Mouse (Mus musculus) liver, embryonic 11.5 days (tissue): ENCODE data around the gene Oaz1. TPM values are rescaled to one million over a fixed set of nuclear protein-coding genes. Genes with fewer than 3 reads are reported as not detected.

Source experiments
- ATAC-seq: fragments of 200-750 bp; cut with Nextera tagmentation; replicated peaks from 2 replicates; pipeline ENCODE4 v1.8.0; 2017; ENCODE audit warnings: moderate number of reproducible peaks, mild to moderate bottlenecking, moderate TSS enrichment, moderate library complexity; ENCODE audit not compliant: low FRiP score
- DNase-seq: peaks from one replicate; pipeline ENCODE4 v3.0.0-alpha.2; 2017; ENCODE audit warnings: low spot score
- H3K27ac ChIP-seq: fragments of 300-500 bp; sonication (generic); 2 replicates; pipeline ENCODE4 v1.5.1; 2014; ENCODE audit warnings: mild to moderate bottlenecking, low read depth, low read length, control low read depth
- H3K27me3 ChIP-seq: fragments of 300-500 bp; sonication (generic); replicated peaks from 2 replicates; pipeline ENCODE4 v1.6.1; 2014; ENCODE audit warnings: low read length, mixed read lengths; ENCODE audit not compliant: control insufficient read depth, insufficient read depth
- H3K36me3 ChIP-seq: fragments of 300-500 bp; sonication (generic); 2 replicates; pipeline ENCODE4 v1.6.1; 2014; ENCODE audit warnings: mild to moderate bottlenecking, low read length, moderate library complexity, mixed read lengths; ENCODE audit not compliant: control insufficient read depth, insufficient read depth
- H3K4me1 ChIP-seq: fragments of 300-500 bp; sonication (generic); replicated peaks from 2 replicates; pipeline ENCODE4 v1.6.1; 2014; ENCODE audit warnings: low read length, mixed read lengths; ENCODE audit not compliant: control insufficient read depth, insufficient read depth
- H3K4me2 ChIP-seq: fragments of 300-500 bp; sonication (generic); 2 replicates; pipeline ENCODE4 v1.6.1; 2014; ENCODE audit warnings: mild to moderate bottlenecking, control low read depth, moderate library complexity
- H3K4me3 ChIP-seq: fragments of 300-500 bp; sonication (generic); 2 replicates; pipeline ENCODE4 v1.5.1; 2014; ENCODE audit warnings: low read depth, low read length, control low read depth
- H3K9ac ChIP-seq: fragments of 300-500 bp; sonication (generic); 2 replicates; pipeline ENCODE4 v1.6.1; 2014; ENCODE audit warnings: low read depth, low read length, control low read depth
- H3K9me3 ChIP-seq: fragments of 300-500 bp; sonication (generic); 2 replicates; pipeline ENCODE4 v1.6.1; 2016; ENCODE audit warnings: low read length, inconsistent platforms, mixed read lengths; ENCODE audit not compliant: control insufficient read depth
- WGBS: fragments of 180-500 bp; shearing (Covaris S2); extraction: QIAGEN DNeasy Blood & Tissue Kit; methylation state at CpG from one replicate; pipeline ENCODE4 v1.1.7; 2014; 5-methylcytosine and 5-hydroxymethylcytosine counted together
- polyA plus RNA-seq: library from polyadenylated mRNA; unstranded; fragments of >200 nt; fragmentation: Nextera tagmentation; extraction: Ambion mirVana; gene quantifications from 2 replicates; pipeline ENCODE4 v1.2.1, GENCODE M21; 2014

The Oaz1 gene
- polyA plus RNA-seq, 1 experiment from 2014 or later: 1,800 TPM

DNA sequence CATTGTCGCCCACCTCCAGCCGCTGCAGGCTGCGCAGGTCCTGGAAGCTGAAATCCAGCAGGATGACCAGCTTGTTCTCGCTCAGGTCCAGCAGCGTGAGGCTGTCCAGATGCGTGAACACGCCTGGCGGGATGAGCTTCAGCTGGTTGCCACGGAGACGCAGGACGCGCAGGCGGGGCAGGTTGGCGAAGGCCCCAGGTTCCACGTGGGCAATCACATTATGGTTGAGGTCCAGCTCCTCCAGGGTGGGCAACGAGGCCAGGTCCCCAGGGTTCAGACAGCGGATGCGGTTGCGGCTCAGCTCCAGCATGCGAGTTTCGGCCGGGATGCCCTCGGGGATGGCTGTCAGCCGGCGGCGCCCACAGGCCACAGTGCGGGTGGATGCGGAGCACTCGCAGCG, 9.2 kb downstream of the Oaz1 start:
- no peaks in the 10 kb centered on the region for H3K9me3 ChIP-seq
- ATAC-seq (no peak), DNase-seq (no peak)
- peaks cover 12% of the 10 kb centered on the region for H3K4me1 ChIP-seq
- H3K9ac ChIP-seq: 0 out of 2 replicates have a peak overlapping the region, but pooled peaks have one; percentile 34
- 48% methylated on average over 30 of the region's 30 CpGs for WGBS
- H3K4me2 ChIP-seq: no peak overlapping the region
- 0 out of 2 replicates have a peak overlapping the region, but pooled peaks have one; percentile 8 for H3K4me3 ChIP-seq
- peaks cover 59% of the 10 kb centered on the region for H3K27me3 ChIP-seq
- no peak overlapping the region for H3K27ac ChIP-seq
- H3K36me3 ChIP-seq: no peaks in the 10 kb centered on the region; the same call in 1 of the 2 replicates

DNA sequence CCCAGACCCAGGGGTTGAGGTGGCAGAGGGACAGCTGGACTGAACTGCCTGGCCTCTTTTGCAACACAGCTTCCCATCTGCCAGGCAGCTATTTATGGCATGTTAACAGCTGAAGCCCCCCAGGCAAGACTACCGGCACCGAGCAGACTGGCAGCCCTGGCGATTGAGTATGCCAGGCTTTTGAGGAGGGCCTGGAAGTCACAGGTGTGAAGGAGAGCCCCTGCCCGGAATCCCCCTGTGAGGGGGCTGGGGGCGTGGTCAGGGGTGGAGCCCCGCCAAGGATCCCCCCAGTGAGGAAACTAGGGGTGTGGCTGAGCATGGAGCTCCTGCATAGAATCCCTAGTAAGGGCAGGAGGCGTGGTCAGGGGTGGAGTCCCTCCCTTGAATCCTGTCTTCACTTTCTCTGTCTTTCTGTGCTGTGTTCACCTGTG, 10.5 kb downstream of the Oaz1 start:
- Histone ChIP-seq H3K27ac (no peak overlapping the region), H3K36me3 (no peaks in the 10 kb centered on the region; the same call in 1 of the 2 replicates), H3K4me2 (no peak overlapping the region), H3K27me3 (peaks cover 71% of the 10 kb centered on the region), H3K9ac (no peak overlapping the region), H3K4me3 (no peak overlapping the region), H3K9me3 (no peaks in the 10 kb centered on the region), H3K4me1 (no peaks in the 10 kb centered on the region)
- DNase-seq (no peak), ATAC-seq (no peak; the same call in 1 of the 2 replicates)
- whole genome bisulfite sequencing: 50% methylated on average over 7 of the region's 7 CpGs

DNA sequence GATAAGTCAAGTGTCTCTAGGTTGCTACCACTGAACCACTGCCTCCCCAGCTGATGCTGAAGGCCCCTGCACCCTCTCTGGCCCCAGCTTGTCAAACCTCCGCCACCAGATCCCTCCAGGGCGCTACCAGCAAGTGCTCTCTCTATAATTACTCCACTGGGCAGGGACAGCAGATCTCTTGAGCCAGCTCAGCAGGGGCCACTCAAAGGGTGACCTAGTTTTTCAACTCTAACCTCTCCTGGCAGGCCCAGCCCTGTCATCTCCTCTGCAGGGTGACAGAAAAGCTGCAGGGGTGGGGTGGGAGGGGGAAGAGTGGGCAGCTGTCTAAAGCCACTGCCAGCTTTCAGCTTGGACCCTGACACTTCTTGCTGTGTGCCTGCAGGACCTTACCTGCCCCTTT, 11.4 kb downstream of the Oaz1 start:
- ATAC-seq (no peak), DNase-seq (no peak)
- Histone ChIP-seq H3K9me3 (no peaks in the 10 kb centered on the region), H3K4me2 (no peak overlapping the region), H3K9ac (no peak overlapping the region), H3K4me1 (no peaks in the 10 kb centered on the region), H3K36me3 (no peaks in the 10 kb centered on the region), H3K27ac (no peak overlapping the region), H3K27me3 (peaks cover 76% of the 10 kb centered on the region), H3K4me3 (no peak overlapping the region)
- 30% methylated on average over 2 of the region's 2 CpGs for WGBS

DNA sequence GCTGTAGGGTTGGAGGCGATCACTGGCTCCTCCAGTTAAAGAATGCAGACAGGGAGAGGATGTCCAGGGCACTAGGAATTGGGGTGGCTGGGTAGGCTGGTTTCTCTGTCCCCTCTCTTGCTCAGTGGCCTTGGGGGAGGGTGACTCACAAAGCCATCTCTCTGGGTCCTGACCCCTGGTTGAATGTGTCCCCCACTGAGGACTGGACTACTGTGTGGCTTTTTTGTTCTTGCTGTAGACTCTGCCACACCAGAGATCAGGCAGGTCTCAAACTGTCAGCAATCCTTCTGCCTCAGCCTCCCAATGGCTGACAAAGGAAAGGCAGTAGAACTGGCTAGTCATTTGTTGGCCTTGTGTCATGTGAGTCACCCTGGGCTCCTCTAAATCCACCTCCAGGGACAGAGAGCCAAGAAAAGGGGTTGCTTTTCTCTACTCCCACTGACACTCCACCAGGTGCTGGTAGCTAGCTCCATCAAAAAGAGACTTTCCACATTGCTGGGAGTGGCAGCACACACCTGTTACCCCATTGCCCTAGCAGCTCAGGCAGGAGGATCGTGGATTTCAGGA, 12.0 kb downstream of the Oaz1 start:
- H3K9me3 ChIP-seq: no peaks in the 10 kb centered on the region
- H3K27me3 ChIP-seq: peaks cover 77% of the 10 kb centered on the region
- 67% methylated on average over 2 of the region's 2 CpGs for WGBS
- H3K36me3 ChIP-seq: no peaks in the 10 kb centered on the region
- no peak for ATAC-seq
- H3K4me3 ChIP-seq: no peak overlapping the region
- no peak overlapping the region for H3K4me2 ChIP-seq
- DNase-seq: no peak
- no peaks in the 10 kb centered on the region for H3K4me1 ChIP-seq
- H3K27ac ChIP-seq: no peak overlapping the region
- H3K9ac ChIP-seq: no peak overlapping the region

DNA sequence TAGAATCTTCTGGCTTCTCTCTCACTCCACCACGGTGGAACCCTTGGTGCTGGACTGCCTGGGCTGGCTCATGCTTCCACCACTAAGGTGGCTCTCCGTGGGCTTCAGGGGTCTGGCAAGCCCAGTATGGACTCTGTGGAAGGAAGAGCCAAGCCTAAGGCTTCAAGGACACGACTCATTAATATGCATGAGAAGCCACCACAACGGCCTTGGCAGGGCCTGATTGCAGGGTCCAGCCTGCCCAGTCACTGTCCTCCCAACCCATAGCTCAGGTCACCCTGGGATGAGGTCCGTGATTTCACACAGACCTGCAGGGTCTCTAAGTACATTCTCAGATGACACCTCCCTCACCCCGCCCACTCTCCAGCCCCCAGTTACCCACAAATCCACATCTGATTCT, 13.4 kb downstream of the Oaz1 start:
- Histone ChIP-seq H3K9me3 (no peaks in the 10 kb centered on the region), H3K27me3 (peaks cover 77% of the 10 kb centered on the region), H3K4me1 (0 out of 2 replicates have a peak, but pooled peaks cover 3% of the 10 kb centered on the region), H3K4me2 (no peak overlapping the region), H3K9ac (no peak overlapping the region), H3K27ac (no peak overlapping the region), H3K36me3 (no peaks in the 10 kb centered on the region), H3K4me3 (no peak overlapping the region)
- ATAC-seq (no peak), DNase-seq (no peak)
- 58% methylated on average over 6 of the region's 6 CpGs for WGBS

DNA sequence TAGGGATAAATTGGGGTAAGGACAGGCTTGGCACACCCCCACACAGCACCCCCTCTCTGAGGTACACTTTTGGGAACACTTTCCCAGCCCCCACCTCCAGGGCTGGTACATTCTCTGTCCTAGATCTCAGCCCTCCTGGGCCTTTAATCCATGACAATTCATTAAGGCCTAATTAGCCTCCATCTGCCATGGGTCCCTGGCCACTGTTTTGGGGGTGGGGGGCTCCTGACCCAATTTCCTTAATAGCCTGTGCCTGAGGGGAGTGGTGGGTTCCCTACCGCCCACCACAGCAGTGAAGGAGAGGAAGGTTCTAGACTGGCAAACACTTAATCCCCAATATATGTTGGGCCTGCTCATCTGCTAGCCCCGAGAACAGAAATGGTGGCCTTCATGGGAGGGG, 15.2 kb downstream of the Oaz1 start:
- H3K27me3 ChIP-seq: peaks cover 76% of the 10 kb centered on the region
- no peak overlapping the region for H3K27ac ChIP-seq
- no peaks in the 10 kb centered on the region for H3K36me3 ChIP-seq
- no peak overlapping the region for H3K9ac ChIP-seq
- ATAC-seq (no peak), DNase-seq (no peak)
- H3K4me3 ChIP-seq: no peak overlapping the region
- 0 out of 2 replicates have a peak, but pooled peaks cover 3% of the 10 kb centered on the region for H3K4me1 ChIP-seq
- 76% methylated on average over 2 of the region's 2 CpGs for WGBS
- H3K4me2 ChIP-seq: no peak overlapping the region
- no peaks in the 10 kb centered on the region for H3K9me3 ChIP-seq

DNA sequence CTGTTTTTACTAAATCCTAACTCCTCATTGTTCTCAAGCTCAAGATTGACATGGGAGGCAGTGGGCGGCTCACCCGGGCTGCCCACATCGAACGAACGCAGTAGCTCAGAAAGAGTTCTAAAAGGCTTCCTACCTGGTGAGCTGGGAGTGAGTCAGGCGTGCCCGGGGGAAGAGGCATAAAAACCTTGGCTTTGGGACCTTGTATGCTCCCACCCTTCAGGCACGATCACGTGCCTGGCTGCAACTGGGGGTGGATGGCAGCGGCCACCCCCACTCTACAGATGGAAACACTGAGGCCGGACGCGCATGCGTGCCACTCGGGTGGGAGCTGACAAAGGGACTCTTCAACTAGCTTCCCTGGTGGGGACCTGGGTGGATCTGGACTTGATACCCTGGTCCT, 15.9 kb downstream of the Oaz1 start:
- 76% methylated on average over 15 of the region's 15 CpGs for WGBS
- DNase-seq (no peak), ATAC-seq (no peak)
- Histone ChIP-seq H3K27ac (no peak overlapping the region), H3K27me3 (peaks cover 70% of the 10 kb centered on the region), H3K36me3 (no peaks in the 10 kb centered on the region), H3K9me3 (no peaks in the 10 kb centered on the region), H3K4me3 (no peak overlapping the region), H3K9ac (no peak overlapping the region), H3K4me1 (0 out of 2 replicates have a peak, but pooled peaks cover 3% of the 10 kb centered on the region), H3K4me2 (no peak overlapping the region)

DNA sequence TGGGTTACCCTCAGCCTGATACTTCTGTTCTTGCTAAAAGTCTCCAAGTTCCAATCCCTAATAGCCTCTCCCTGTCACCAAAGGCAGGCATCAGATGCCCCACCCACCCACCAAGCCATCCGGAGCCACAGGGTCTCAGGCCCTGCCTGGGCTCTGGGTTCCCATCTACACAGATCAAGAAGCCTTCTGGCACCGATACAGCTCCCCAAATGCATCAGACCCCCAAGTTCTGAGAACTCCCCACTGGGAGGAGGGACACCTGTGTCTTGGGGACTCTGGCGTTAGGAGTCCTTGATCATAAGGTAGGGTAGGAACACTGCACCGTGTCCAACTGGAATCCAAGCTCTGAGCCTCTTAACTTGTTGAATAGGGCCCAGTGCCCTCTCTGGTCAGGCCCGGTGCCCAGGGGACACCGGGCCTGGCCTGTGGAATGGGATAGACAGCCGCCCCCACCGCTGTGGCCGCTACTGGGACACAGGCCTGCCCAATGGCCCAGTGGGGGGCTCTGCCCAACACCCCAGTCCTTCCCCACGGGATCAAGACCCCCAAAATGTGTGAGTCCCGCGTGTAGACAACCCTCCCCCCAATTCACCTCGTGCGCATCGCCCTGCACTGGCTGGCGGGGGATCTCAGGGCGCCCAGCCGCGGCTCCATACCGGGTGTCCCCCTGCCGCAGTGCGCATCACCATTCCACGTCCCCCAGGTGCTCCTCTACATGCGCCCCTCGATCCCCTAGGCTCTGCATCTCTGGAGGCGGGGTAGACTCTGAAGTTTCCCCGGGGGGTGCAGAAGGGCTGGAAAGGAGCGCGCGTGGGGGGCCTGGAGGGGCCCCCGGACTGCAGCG, 16.9 kb downstream of the Oaz1 start:
- no peak for ATAC-seq
- no peak overlapping the region for H3K9ac ChIP-seq
- peaks cover 66% of the 10 kb centered on the region for H3K27me3 ChIP-seq
- H3K4me3 ChIP-seq: peak overlapping the region; percentile 36
- H3K36me3 ChIP-seq: no peaks in the 10 kb centered on the region
- WGBS: 10% methylated on average over 32 of the region's 32 CpGs
- H3K9me3 ChIP-seq: no peaks in the 10 kb centered on the region
- peaks cover 4% of the 10 kb centered on the region; the same call in 1 of the 2 replicates for H3K4me1 ChIP-seq
- no peak for DNase-seq
- H3K4me2 ChIP-seq: peak overlapping the region; percentile 65
- H3K27ac ChIP-seq: no peak overlapping the region
